Mouse (Mus musculus) kidney, adult 11 months (tissue): ENCODE data around the gene Btn1a1.

Experiments
- DNase-seq: peaks from one replicate; pipeline ENCODE4 v3.0.0; 2022

Gene Btn1a1

GRCm38 (mm10) chr13:23412630-23413521 is 52.8 kb downstream of the Btn1a1 start:
- DNase-seq, result no peak

GRCm38 (mm10) chr13:23412211-23412629 is 53.5 kb downstream of the Btn1a1 start:
- no peak for DNase-seq

DNA sequence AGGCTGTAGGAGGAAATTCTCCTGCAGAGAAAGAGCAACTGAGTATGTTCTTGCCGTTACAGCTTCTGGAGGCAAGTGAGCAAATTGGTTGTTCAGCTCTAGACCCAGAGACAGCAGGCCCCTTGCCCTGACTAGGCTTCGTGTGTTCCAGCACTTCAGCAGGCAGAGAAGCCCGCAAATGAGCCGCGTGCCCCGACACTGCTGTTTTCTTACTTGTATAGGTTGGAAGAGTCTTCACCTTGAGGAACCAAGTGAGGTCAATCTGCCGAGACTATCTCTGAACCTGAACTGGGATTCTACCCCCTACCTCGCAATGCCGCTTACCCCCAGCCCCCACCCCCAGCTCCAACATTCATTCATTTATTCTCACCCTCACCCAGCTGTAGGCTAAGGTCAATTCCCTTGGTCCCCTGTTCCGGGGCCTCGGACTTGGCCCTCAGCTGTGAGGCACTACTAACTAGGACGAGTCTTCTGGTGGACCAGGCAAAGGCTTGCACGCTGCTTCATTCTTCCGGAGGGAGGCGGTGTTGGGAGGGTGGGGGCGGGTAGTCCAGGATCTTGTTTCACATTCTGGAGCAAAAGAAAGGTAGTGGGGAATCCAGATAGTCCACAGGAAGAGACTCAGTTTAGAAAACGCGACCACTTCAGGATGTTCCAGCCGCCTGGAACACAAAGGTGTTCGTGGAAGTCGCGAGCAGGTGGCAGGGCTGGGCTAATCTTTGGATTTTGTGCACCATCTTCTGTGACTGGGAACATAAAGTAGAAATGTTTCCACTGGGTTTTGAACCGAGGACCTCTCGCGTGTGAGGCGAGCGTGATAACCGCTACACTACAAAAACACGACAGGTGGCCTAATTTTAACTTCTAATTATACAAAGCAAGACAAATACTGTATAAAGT is 54.1 kb downstream of the Btn1a1 start:
- DNase-seq, result no peak

- DNase-seq, result no peak
These were observed 55.1 kb downstream of the Btn1a1 start for GRCm38 (mm10) chr13:23410632-23411031.
